Mouse (Mus musculus): ENCODE results near the gene Tmigd3.

GRCm38 (mm10) chr3:105896811-105897210 is 26.1 kb downstream of the Tmigd3 start:
- no peak for TF ChIP-seq CTCF (IDR thresholded peaks at IDR 0.05)
- TF ChIP-seq POLR2A (IDR thresholded peaks at IDR 0.05; ENCODE audit: insufficient read depth, low read depth, low read length), result no peak

Data from heart, adult 2 months (tissue).